Mouse (Mus musculus): ENCODE results near the gene Cd160.

DNA sequence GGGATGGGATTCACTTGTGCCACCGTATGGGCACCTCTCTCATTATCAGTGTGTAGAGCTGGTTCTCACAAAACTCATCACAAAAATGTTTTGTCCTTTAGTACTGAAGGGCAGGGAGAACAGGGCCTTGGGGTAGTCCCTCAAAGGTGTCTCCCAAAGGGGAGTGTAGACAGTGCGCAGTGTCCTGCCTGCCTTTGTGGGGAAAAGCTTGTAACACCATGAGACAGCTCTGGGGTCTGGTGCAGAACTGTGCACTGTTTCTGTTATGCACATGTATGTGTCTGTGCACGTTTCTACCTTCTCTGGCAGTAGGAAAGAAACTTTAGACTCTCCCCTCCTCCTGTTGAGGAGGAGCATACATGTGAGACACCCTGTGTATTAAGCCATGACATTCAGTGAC, 38.7 kb upstream of the Cd160 start:
- TF ChIP-seq POLR2AphosphoS5 (IDR thresholded peaks at IDR 0.05; ENCODE audit: borderline replicate concordance, low read depth, low read length): no peak
- no peak for TF ChIP-seq MAFK (IDR thresholded peaks at IDR 0.05; ENCODE audit: borderline replicate concordance, low read depth, low read length)
- TF ChIP-seq E2F4 (IDR thresholded peaks at IDR 0.05; ENCODE audit: borderline replicate concordance, low read depth, low read length): no peak
- TF ChIP-seq POLR2A (IDR thresholded peaks at IDR 0.05; ENCODE audit: control insufficient read depth in 1 of 2, insufficient read depth in 1 of 2, low read depth in 1 of 2, low read length in 2 of 2, poor library complexity in 1 of 2): no peak
- TF ChIP-seq GABPA (IDR thresholded peaks at IDR 0.05; ENCODE audit: low read depth, low read length): no peak
- TF ChIP-seq KAT2A (conservative IDR thresholded peaks at IDR 0.05; ENCODE audit: low read depth, low read length): no peak
- no peak for TF ChIP-seq EP300 (IDR thresholded peaks at IDR 0.05; ENCODE audit: low read depth in 1 of 2, low read length in 2 of 2)
- no peak for TF ChIP-seq TAL1 (IDR thresholded peaks at IDR 0.05; ENCODE audit: low read length)
- no peak for TF ChIP-seq CTCF (IDR thresholded peaks at IDR 0.05 in 2 of 3, conservative IDR thresholded peaks at IDR 0.05 in 1 of 3; ENCODE audit: control insufficient read depth in 1 of 3, insufficient read depth in 1 of 3, low read depth in 2 of 3, low read length in 3 of 3, poor library complexity in 1 of 3, severe bottlenecking in 1 of 3)
- no peak for TF ChIP-seq ELF1 (IDR thresholded peaks at IDR 0.05; ENCODE audit: low read depth, low read length)
- no peak for TF ChIP-seq JUND (IDR thresholded peaks at IDR 0.05; ENCODE audit: low read depth, low read length)
- no peak for TF ChIP-seq NRF1 (IDR thresholded peaks at IDR 0.05; ENCODE audit: insufficient read depth, low read depth, low read length, poor library complexity, severe bottlenecking)
